Mouse (Mus musculus): ENCODE measurements at regions not wholly inside any gene's neighbourhood (a gene's known extent, or its start where the extent isn't known, plus 50 kb on each side); places are given as distances from the start of the nearest gene placed in this dataset.
"Not testable (repeated sequence)": the region's sequence is repeated elsewhere in the genome, so short reads cannot be mapped to it uniquely, and the experiment has no call there.

- ATAC-seq (ENCODE audit: low TSS enrichment): no peak
Observed at GRCm38 (mm10) chr10:46629876-46630275, 1052.2 kb downstream of the Hace1 start.

GRCm38 (mm10) chr10:46663041-46663440, 1085.4 kb downstream of the Hace1 start:
- ATAC-seq (ENCODE audit: low TSS enrichment): peak; percentile 96

- not testable (repeated sequence) for ATAC-seq (ENCODE audit: low TSS enrichment)
Observed at GRCm38 (mm10) chr10:46689823-46690372, 1112.3 kb downstream of the Hace1 start.

GRCm38 (mm10) chr10:46692661-46693060, 1115.0 kb downstream of the Hace1 start:
- ATAC-seq (ENCODE audit: low TSS enrichment): no peak

- ATAC-seq (ENCODE audit: low TSS enrichment): peak; percentile 85; the same call in 1 of the 2 replicates
Observed at GRCm38 (mm10) chr10:46697363-46698246, 1120.0 kb downstream of the Hace1 start.

- no peak for ATAC-seq (ENCODE audit: low TSS enrichment)
Observed at GRCm38 (mm10) chr10:46701221-46701620, 1123.6 kb downstream of the Hace1 start.

GRCm38 (mm10) chr10:46708022-46708421, 1130.4 kb downstream of the Hace1 start:
- peak; percentile 92 for ATAC-seq (ENCODE audit: low TSS enrichment)

- peak; percentile 68 for ATAC-seq (ENCODE audit: low TSS enrichment)
Observed at GRCm38 (mm10) chr10:46712690-46713089, 1135.1 kb downstream of the Hace1 start.

GRCm38 (mm10) chr10:46718349-46719087, 1140.9 kb downstream of the Hace1 start:
- ATAC-seq (ENCODE audit: low TSS enrichment): peak; percentile 76

- ATAC-seq (ENCODE audit: low TSS enrichment): no peak
Observed at GRCm38 (mm10) chr10:46719088-46719469, 1141.5 kb downstream of the Hace1 start.

- ATAC-seq (ENCODE audit: low TSS enrichment): no peak
Observed at GRCm38 (mm10) chr10:46723666-46724065, 1146.0 kb downstream of the Hace1 start.

GRCm38 (mm10) chr10:46730601-46731000, 1153.0 kb downstream of the Hace1 start:
- no peak for ATAC-seq (ENCODE audit: low TSS enrichment)

- no peak for ATAC-seq (ENCODE audit: low TSS enrichment)
Observed at GRCm38 (mm10) chr10:46733760-46734265, 1156.2 kb downstream of the Hace1 start.

- ATAC-seq (ENCODE audit: low TSS enrichment): no peak
Observed at GRCm38 (mm10) chr10:46741098-46741497, 1163.5 kb downstream of the Hace1 start.

GRCm38 (mm10) chr10:46742131-46742530, 1164.5 kb downstream of the Hace1 start:
- ATAC-seq (ENCODE audit: low TSS enrichment): no peak

- ATAC-seq (ENCODE audit: low TSS enrichment): no peak
Observed at GRCm38 (mm10) chr10:46760923-46761322, 1183.3 kb downstream of the Hace1 start.

- no peak for ATAC-seq (ENCODE audit: low TSS enrichment)
Observed at GRCm38 (mm10) chr10:46778729-46779128, 1201.1 kb downstream of the Hace1 start.

GRCm38 (mm10) chr10:46785723-46786122, 1208.1 kb downstream of the Hace1 start:
- not testable (repeated sequence) for ATAC-seq (ENCODE audit: low TSS enrichment)

- no peak for ATAC-seq (ENCODE audit: low TSS enrichment)
Observed at GRCm38 (mm10) chr10:46814271-46814670, 1236.6 kb downstream of the Hace1 start.

GRCm38 (mm10) chr10:46819133-46819532, 1241.5 kb downstream of the Hace1 start:
- ATAC-seq (ENCODE audit: low TSS enrichment): no peak

GRCm38 (mm10) chr10:46819965-46820364, 1242.3 kb downstream of the Hace1 start:
- no peak for ATAC-seq (ENCODE audit: low TSS enrichment)

GRCm38 (mm10) chr10:46823837-46824236, 1246.2 kb downstream of the Hace1 start:
- ATAC-seq (ENCODE audit: low TSS enrichment): no peak

All from frontal cortex, adult (tissue).